Mouse (Mus musculus): ENCODE data around the gene Phgdh.

- no peak for TF ChIP-seq POLR2A (IDR thresholded peaks at IDR 0.05; ENCODE audit: low read depth, low read length)
- TF ChIP-seq CTCF (IDR thresholded peaks at IDR 0.05; ENCODE audit: extremely low read depth, insufficient read length, insufficient replicate concordance, low read depth, low read length) = no peak
Observed at GRCm38 (mm10) chr3:98387086-98387485, 47.3 kb upstream of the Phgdh start.

Data from small intestine, adult 2 months (tissue).